Mouse (Mus musculus): ENCODE data around the gene Fbp2. TPM values are rescaled to one million over a fixed set of nuclear protein-coding genes. Genes with fewer than 3 reads are reported as not detected.

Gene Fbp2
- 1.2 and 3.4 TPM in 2 replicates for polyA plus RNA-seq (2015; fragmentation: Nextera tagmentation; extraction: Ambion mirVana)

GRCm38 (mm10) chr13:62857941-62858915 lies at the start of gene Fbp2:
Fbp2 (minus strand) TSS chr13:62858422.

GRCm38 (mm10) chr13:62887712-62888441 lies 29.7 kb upstream of the Fbp2 start, which contains the start of gene Fbp1:
Fbp1 (minus strand) TSS chr13:62888282.

Other genes with a start within 250 kb of the Fbp2 start
- 5.3 and 7.3 TPM in 2 replicates for gene 6720489N17Rik, start 234.2 kb downstream of the Fbp2 start, polyA plus RNA-seq (2015; fragmentation: Nextera tagmentation; extraction: Ambion mirVana)
- gene Platr25, start 97.7 kb downstream of the Fbp2 start, polyA plus RNA-seq (2015; fragmentation: Nextera tagmentation; extraction: Ambion mirVana), result 16.1 and 21.4 TPM in 2 replicates
- gene Gm5141, start 72.6 kb downstream of the Fbp2 start, polyA plus RNA-seq (2015; fragmentation: Nextera tagmentation; extraction: Ambion mirVana), result 5.0 and 10.3 TPM in 2 replicates
- 62.3 and 91.2 TPM in 2 replicates for gene Fbp1, start 29.9 kb upstream of the Fbp2 start, polyA plus RNA-seq (2015; fragmentation: Nextera tagmentation; extraction: Ambion mirVana)
- 106 and 119 TPM in 2 replicates for gene 2010111I01Rik, start 106.5 kb upstream of the Fbp2 start, polyA plus RNA-seq (2015; fragmentation: Nextera tagmentation; extraction: Ambion mirVana)